ENCODE assay signal across 16 mouse cellular contexts in the genomic region with DNA sequence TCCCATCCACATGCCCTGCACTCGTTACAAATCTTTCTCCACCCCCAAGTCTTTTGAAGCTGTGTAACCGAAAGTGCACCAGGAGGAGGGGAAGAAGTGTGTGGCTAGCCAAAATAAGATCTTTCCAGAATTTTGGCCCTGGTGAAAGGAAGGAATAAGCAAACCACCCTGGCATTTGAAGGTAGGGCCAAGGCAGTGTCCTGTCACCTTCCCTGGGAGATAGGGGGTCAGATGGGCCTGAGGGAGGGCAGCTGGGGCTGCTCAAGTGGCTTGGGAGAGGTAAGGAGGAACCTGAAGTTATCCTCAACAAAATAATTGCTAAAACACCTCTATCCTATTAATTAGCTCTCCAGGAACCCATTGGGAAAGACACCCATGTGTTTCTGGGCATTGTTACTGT. TPM values are rescaled to one million over a fixed set of nuclear protein-coding genes. Genes with fewer than 3 reads are reported as not detected.
A peak's percentile ranks its signal among the peaks of the same experiment; 100 is the strongest.
DNase-seq lines count a peak whose midpoint lies in the region; ATAC-seq and TF ChIP-seq lines count a peak whose summit lies in the region.
"Had no signal": no experiment of that assay in that cellular context is flagged by ENCODE, and none has a peak within 500 bp of the region (broad histone marks: within the 10 kb centered on the region; RNA-seq: fewer than 3 reads in every experiment).

No protein-coding gene starts in this region.

- no peak overlapping the region for H3K4me2 ChIP-seq in hindbrain, postnatal 0 days (ENCODE audit: low read depth, low read length)
- H3K4me2 ChIP-seq in midbrain, embryonic 13.5 days (replicated peaks): no peak overlapping the region
- no peak overlapping the region for H3K4me2 ChIP-seq in midbrain, embryonic 15.5 days
- H3K4me2 ChIP-seq: embryonic facial prominence, embryonic 13.5 days; liver, embryonic 15.5 days; midbrain, embryonic 12.5 days had no signal

- no peak overlapping the region for H3K9ac ChIP-seq in hindbrain, postnatal 0 days (replicated peaks; ENCODE audit: low read length)
- H3K9ac ChIP-seq in midbrain, embryonic 13.5 days (replicated peaks): no peak overlapping the region
- H3K9ac ChIP-seq in midbrain, embryonic 15.5 days: no peak overlapping the region
- H3K9ac ChIP-seq: embryonic facial prominence, embryonic 13.5 days; liver, embryonic 15.5 days; midbrain, embryonic 12.5 days had no signal

- no peak for TF ChIP-seq CTCF in hindbrain, postnatal 0 days (IDR thresholded peaks at IDR 0.05; ENCODE audit: low read depth)
- TF ChIP-seq CTCF in left cerebral cortex, adult 2 months (IDR thresholded peaks at IDR 0.05): no peak

- no peak for ATAC-seq in hindbrain, postnatal 0 days
- no peak for ATAC-seq in midbrain, embryonic 13.5 days
- no peak for ATAC-seq in midbrain, embryonic 15.5 days (replicated peaks)
- ATAC-seq: activated CD4-positive, CD25-positive, alpha-beta regulatory T cell, adult 4 months; CD4-positive, CD25-positive, alpha-beta regulatory T cell, adult 4 months had no signal

- 0 out of 2 replicates have a peak overlapping the region, but pooled peaks have one; percentile 35 for H3K27ac ChIP-seq in hindbrain, embryonic 10.5 days
- H3K27ac ChIP-seq in hindbrain, postnatal 0 days: no peak overlapping the region
- H3K27ac ChIP-seq in left cerebral cortex, adult 2 months: peak overlapping the region; percentile 96; the same call in 1 of the 2 replicates
- peak overlapping the region; percentile 46 for H3K27ac ChIP-seq in midbrain, embryonic 13.5 days
- no peak overlapping the region for H3K27ac ChIP-seq in midbrain, embryonic 15.5 days
- H3K27ac ChIP-seq: embryonic facial prominence, embryonic 13.5 days; forebrain, embryonic 10.5 days; liver, embryonic 15.5 days had no signal

- WGBS in hindbrain, embryonic 10.5 days: 33% methylated on average over 2 of the region's 2 CpGs
- WGBS in hindbrain, postnatal 0 days: 31% methylated on average over 2 of the region's 2 CpGs
- WGBS in midbrain, embryonic 13.5 days: 31% methylated on average over 2 of the region's 2 CpGs
- 17% methylated on average over 2 of the region's 2 CpGs for WGBS in midbrain, embryonic 15.5 days

- peaks cover 54% of the 10 kb centered on the region for H3K4me1 ChIP-seq in hindbrain, embryonic 10.5 days (replicated peaks)
- H3K4me1 ChIP-seq in hindbrain, postnatal 0 days (ENCODE audit: insufficient read depth, low read length): peaks cover 5% of the 10 kb centered on the region; the same call in 1 of the 2 replicates
- peaks cover 42% of the 10 kb centered on the region for H3K4me1 ChIP-seq in midbrain, embryonic 13.5 days (replicated peaks)
- H3K4me1 ChIP-seq in midbrain, embryonic 15.5 days: peaks cover 24% of the 10 kb centered on the region

- no peaks in the 10 kb centered on the region for H3K36me3 ChIP-seq in hindbrain, embryonic 10.5 days
- no peaks in the 10 kb centered on the region for H3K36me3 ChIP-seq in hindbrain, postnatal 0 days (ENCODE audit: insufficient read depth, low read length)
- H3K36me3 ChIP-seq in midbrain, embryonic 13.5 days: no peaks in the 10 kb centered on the region
- no peaks in the 10 kb centered on the region for H3K36me3 ChIP-seq in midbrain, embryonic 15.5 days (replicated peaks)
- H3K36me3 ChIP-seq: embryonic facial prominence, embryonic 13.5 days; forebrain, embryonic 10.5 days; liver, embryonic 15.5 days; midbrain, embryonic 12.5 days had no signal

- no peak overlapping the region for H3K4me3 ChIP-seq in hindbrain, embryonic 10.5 days
- no peak overlapping the region for H3K4me3 ChIP-seq in hindbrain, postnatal 0 days (ENCODE audit: low read length)
- H3K4me3 ChIP-seq in left cerebral cortex, adult 2 months: no peak overlapping the region
- no peak overlapping the region for H3K4me3 ChIP-seq in midbrain, embryonic 13.5 days (replicated peaks)
- no peak overlapping the region for H3K4me3 ChIP-seq in midbrain, embryonic 15.5 days
- H3K4me3 ChIP-seq: embryonic facial prominence, embryonic 13.5 days; forebrain, embryonic 10.5 days; liver, embryonic 15.5 days; midbrain, embryonic 12.5 days had no signal

- intact Hi-C loops in left cerebral cortex, adult 2 months (cut with DNase I): loop anchor here (5.0 kb wide), 1 partner anchor 35 kb away; no protein-coding TSS in a partner anchor
- intact Hi-C loops in left cerebral cortex, postnatal 36 days (cut with DNase I): no loop called here

- no peak for DNase-seq in hindbrain, embryonic 10.5 days (ENCODE audit: low spot score)
- no peak for DNase-seq in hindbrain, postnatal 0 days (ENCODE audit: low spot score)
- no peak for DNase-seq in left cerebral cortex, adult 2 months (ENCODE audit: extremely low spot score in 1 of 2, low spot score in 2 of 2)
- DNase-seq in left cerebral cortex, postnatal 36 days (ENCODE audit: low spot score in 2 of 2): no peak
- no peak for DNase-seq in adrenal gland, postnatal 4 days (ENCODE audit: low spot score in 2 of 2)
- DNase-seq: cerebellum, adult 11 months; layer of hippocampus, adult 9-11 months; thymus, postnatal 14 days had no signal

- peaks cover 52% of the 10 kb centered on the region for H3K27me3 ChIP-seq in hindbrain, embryonic 10.5 days (ENCODE audit: insufficient read depth, poor library complexity, severe bottlenecking)
- H3K27me3 ChIP-seq in hindbrain, postnatal 0 days (ENCODE audit: insufficient read depth, low read length): no peaks in the 10 kb centered on the region
- H3K27me3 ChIP-seq in midbrain, embryonic 13.5 days: peaks cover 24% of the 10 kb centered on the region
- H3K27me3 ChIP-seq in midbrain, embryonic 15.5 days (replicated peaks): peaks cover 10% of the 10 kb centered on the region

- no peaks in the 10 kb centered on the region; the same call in 1 of the 2 replicates for H3K9me3 ChIP-seq in hindbrain, embryonic 10.5 days
- no peaks in the 10 kb centered on the region for H3K9me3 ChIP-seq in hindbrain, postnatal 0 days (ENCODE audit: low read length)
- no peaks in the 10 kb centered on the region for H3K9me3 ChIP-seq in midbrain, embryonic 13.5 days
- no peaks in the 10 kb centered on the region for H3K9me3 ChIP-seq in midbrain, embryonic 15.5 days
- H3K9me3 ChIP-seq: liver, embryonic 15.5 days; midbrain, embryonic 12.5 days had no signal

RNA-seq across cellular contexts. Expression of gene Shank3, which starts 2.6 kb away (rescaled TPM):
- polyA plus RNA-seq in hindbrain, embryonic 10.5 days (2016; fragmentation: Nextera tagmentation; extraction: Ambion mirVana): 2.8 and 3.5 TPM in 2 replicates
- total RNA-seq in hindbrain, postnatal 0 days (2014; rRNA removed): 43.6 and 61.8 TPM in 2 replicates
- polyA plus RNA-seq in hindbrain, postnatal 0 days (2015; fragmentation: Nextera tagmentation; extraction: Ambion mirVana): 7.1 and 8.7 TPM in 2 replicates
- total RNA-seq in left cerebral cortex, adult 2 months (2021): 100 to 1,000 TPM; 222 to 239 TPM
- 100 to 1,000 TPM; 196 to 229 TPM for total RNA-seq in left cerebral cortex, postnatal 36 days (2021)
- 13.3 and 14.8 TPM in 2 replicates for polyA plus RNA-seq in midbrain, embryonic 13.5 days (2015; fragmentation: Nextera tagmentation; extraction: Ambion mirVana)
- polyA plus RNA-seq in midbrain, embryonic 15.5 days (2015; fragmentation: Nextera tagmentation; extraction: Ambion mirVana): 16.0 and 16.9 TPM in 2 replicates
- 10 to 100 TPM; 58.7 to 66.0 TPM for total RNA-seq in adrenal gland, postnatal 4 days (2021)
- polyA plus RNA-seq: activated CD4-positive, CD25-positive, alpha-beta regulatory T cell, adult 4 months; CD4-positive, CD25-positive, alpha-beta regulatory T cell, adult 4 months had no signal

RNA-seq across cellular contexts. Expression of gene Arsa, which starts 19.6 kb away (rescaled TPM):
- polyA plus RNA-seq in hindbrain, embryonic 10.5 days (2016; fragmentation: Nextera tagmentation; extraction: Ambion mirVana): 14.3 and 14.8 TPM in 2 replicates
- 34.6 and 35.8 TPM in 2 replicates for total RNA-seq in hindbrain, postnatal 0 days (2014; rRNA removed)
- 28.5 and 28.9 TPM in 2 replicates for polyA plus RNA-seq in hindbrain, postnatal 0 days (2015; fragmentation: Nextera tagmentation; extraction: Ambion mirVana)
- total RNA-seq in left cerebral cortex, adult 2 months (2021): 10 to 100 TPM; 32.0 to 33.0 TPM
- 10 to 100 TPM; 31.7 to 36.1 TPM for total RNA-seq in left cerebral cortex, postnatal 36 days (2021)
- polyA plus RNA-seq in midbrain, embryonic 13.5 days (2015; fragmentation: Nextera tagmentation; extraction: Ambion mirVana): 16.7 and 17.6 TPM in 2 replicates
- polyA plus RNA-seq in midbrain, embryonic 15.5 days (2015; fragmentation: Nextera tagmentation; extraction: Ambion mirVana): 31.9 and 32.3 TPM in 2 replicates
- 10 to 100 TPM; 24.4 to 25.0 TPM for total RNA-seq in adrenal gland, postnatal 4 days (2021)

RNA-seq across cellular contexts. Expression of gene Mapk8ip2, which starts 43.1 kb away (rescaled TPM):
- 22.2 and 40.3 TPM in 2 replicates for polyA plus RNA-seq in hindbrain, embryonic 10.5 days (2016; fragmentation: Nextera tagmentation; extraction: Ambion mirVana)
- 101 and 108 TPM in 2 replicates for total RNA-seq in hindbrain, postnatal 0 days (2014; rRNA removed)
- polyA plus RNA-seq in hindbrain, postnatal 0 days (2015; fragmentation: Nextera tagmentation; extraction: Ambion mirVana): 64.7 and 67.8 TPM in 2 replicates
- total RNA-seq in left cerebral cortex, adult 2 months (2021): 100 to 1,000 TPM; 227 to 234 TPM
- 100 to 1,000 TPM; 221 to 233 TPM for total RNA-seq in left cerebral cortex, postnatal 36 days (2021)
- 72.9 and 75.9 TPM in 2 replicates for polyA plus RNA-seq in midbrain, embryonic 13.5 days (2015; fragmentation: Nextera tagmentation; extraction: Ambion mirVana)
- 84.8 and 88.5 TPM in 2 replicates for polyA plus RNA-seq in midbrain, embryonic 15.5 days (2015; fragmentation: Nextera tagmentation; extraction: Ambion mirVana)
- 10 to 100 TPM; 20.4 to 22.1 TPM for total RNA-seq in adrenal gland, postnatal 4 days (2021)

Comparison
In these comparisons a context has a peak if more than half of its experiments do, and no peak if none do; other contexts are left out.
1. H3K27ac ChIP-seq: peak in hindbrain, embryonic 10.5 days (single experiment), left cerebral cortex, adult 2 months (single experiment) and midbrain, embryonic 13.5 days (single experiment); none in hindbrain, postnatal 0 days (single experiment) and midbrain, embryonic 15.5 days (single experiment).